Mouse (Mus musculus): ENCODE results near the gene Tha1.
A peak's percentile ranks its signal among the peaks of the same experiment; 100 is the strongest.

The Tha1 gene

GRCm38 (mm10) chr11:117872861-117873608 is at the start of gene Tha1:
Gene Tha1, minus strand, starts transcription at chr11:117873481.
- peak; percentile 77 for DNase-seq (ENCODE audit: low read depth, low spot score)

GRCm38 (mm10) chr11:117919211-117919610 is 45.9 kb upstream of the Tha1 start:
- no peak for DNase-seq (ENCODE audit: low read depth, low spot score)

- no peak for DNase-seq (ENCODE audit: low read depth, low spot score)
Observed at GRCm38 (mm10) chr11:117918541-117918940, 45.3 kb upstream of the Tha1 start.

- no peak for DNase-seq (ENCODE audit: low read depth, low spot score)
Observed at GRCm38 (mm10) chr11:117915837-117916236, 42.6 kb upstream of the Tha1 start.

GRCm38 (mm10) chr11:117915341-117915740 is 42.1 kb upstream of the Tha1 start:
- no peak for DNase-seq (ENCODE audit: low read depth, low spot score)

GRCm38 (mm10) chr11:117914531-117914930 is 41.2 kb upstream of the Tha1 start:
- no peak for DNase-seq (ENCODE audit: low read depth, low spot score)

- DNase-seq (ENCODE audit: low read depth, low spot score): peak; percentile 70
Observed at GRCm38 (mm10) chr11:117912684-117913352, 39.5 kb upstream of the Tha1 start.

GRCm38 (mm10) chr11:117909337-117909736 is 36.1 kb upstream of the Tha1 start:
- DNase-seq (ENCODE audit: low read depth, low spot score): no peak

- DNase-seq (ENCODE audit: low read depth, low spot score): no peak
Observed at GRCm38 (mm10) chr11:117904442-117904841, 31.2 kb upstream of the Tha1 start.

- no peak for DNase-seq (ENCODE audit: low read depth, low spot score)
Observed at GRCm38 (mm10) chr11:117902282-117902681, 29.0 kb upstream of the Tha1 start.

GRCm38 (mm10) chr11:117896533-117896932 is 23.3 kb upstream of the Tha1 start:
- DNase-seq (ENCODE audit: low read depth, low spot score): no peak

GRCm38 (mm10) chr11:117894676-117895075 is 21.4 kb upstream of the Tha1 start:
- no peak for DNase-seq (ENCODE audit: low read depth, low spot score)

GRCm38 (mm10) chr11:117892199-117892598 is 18.9 kb upstream of the Tha1 start:
- no peak for DNase-seq (ENCODE audit: low read depth, low spot score)

GRCm38 (mm10) chr11:117891581-117892175 is 18.4 kb upstream of the Tha1 start:
- DNase-seq (ENCODE audit: low read depth, low spot score): no peak

GRCm38 (mm10) chr11:117890519-117891282 is 17.4 kb upstream of the Tha1 start:
- DNase-seq (ENCODE audit: low read depth, low spot score): no peak

- no peak for DNase-seq (ENCODE audit: low read depth, low spot score)
Observed at GRCm38 (mm10) chr11:117889887-117890340, 16.6 kb upstream of the Tha1 start.

GRCm38 (mm10) chr11:117888853-117889822 is 15.9 kb upstream of the Tha1 start:
- peak; percentile 64 for DNase-seq (ENCODE audit: low read depth, low spot score)

GRCm38 (mm10) chr11:117888168-117888852 is 15.0 kb upstream of the Tha1 start:
- no peak for DNase-seq (ENCODE audit: low read depth, low spot score)

- DNase-seq (ENCODE audit: low read depth, low spot score): no peak
Observed at GRCm38 (mm10) chr11:117886000-117886399, 12.7 kb upstream of the Tha1 start.

GRCm38 (mm10) chr11:117882208-117882607 is 8.9 kb upstream of the Tha1 start:
- DNase-seq (ENCODE audit: low read depth, low spot score): no peak

All from forelimb bud, embryonic 11.5 days (tissue).